Mouse (Mus musculus) kidney, embryonic 14.5 days (tissue): ENCODE results near the gene Zfp597. TPM values are rescaled to one million over a fixed set of nuclear protein-coding genes. Genes with fewer than 3 reads are reported as not detected.
"Not testable (repeated sequence)": the region's sequence is repeated elsewhere in the genome, so short reads cannot be mapped to it uniquely, and the experiment has no call there.

Source experiments
- ATAC-seq: fragments of 200-750 bp; cut with Nextera tagmentation; 2 replicates; pipeline ENCODE4 v1.8.0; 2017; ENCODE audit warnings: moderate number of reproducible peaks, mild to moderate bottlenecking, moderate TSS enrichment, moderate library complexity; ENCODE audit not compliant: low FRiP score, low TSS enrichment
- H3K27ac ChIP-seq: fragments of 300-500 bp; sonication (generic); 2 replicates; pipeline ENCODE4 v1.5.1; 2014; ENCODE audit warnings: low read depth, mild to moderate bottlenecking, low read length, moderate library complexity, mixed read lengths
- H3K27me3 ChIP-seq: fragments of 300-500 bp; sonication (generic); 2 replicates; pipeline ENCODE4 v1.6.1; 2014; ENCODE audit warnings: mild to moderate bottlenecking, low read length; ENCODE audit not compliant: control insufficient read depth, insufficient read depth
- H3K36me3 ChIP-seq: fragments of 300-500 bp; sonication (generic); 2 replicates; pipeline ENCODE4 v1.6.1; 2014; ENCODE audit warnings: low read length, mixed read lengths; ENCODE audit not compliant: control insufficient read depth, insufficient read depth
- H3K4me1 ChIP-seq: fragments of 300-500 bp; sonication (generic); 2 replicates; pipeline ENCODE4 v1.6.1; 2014; ENCODE audit warnings: low read length, mixed read lengths; ENCODE audit not compliant: control insufficient read depth, insufficient read depth
- H3K4me2 ChIP-seq: fragments of 300-500 bp; sonication (generic); replicated peaks from 2 replicates; pipeline ENCODE4 v1.6.1; 2014; ENCODE audit warnings: low read depth, mild to moderate bottlenecking, low read length
- H3K4me3 ChIP-seq: fragments of 300-500 bp; sonication (generic); 2 replicates; pipeline ENCODE4 v1.5.1; 2014; ENCODE audit warnings: mild to moderate bottlenecking, low read length
- H3K9ac ChIP-seq: fragments of 300-500 bp; sonication (generic); 2 replicates; pipeline ENCODE4 v1.6.1; 2014; ENCODE audit warnings: low read depth, mild to moderate bottlenecking, low read length, moderate library complexity
- H3K9me3 ChIP-seq: fragments of 300-500 bp; sonication (generic); 2 replicates; pipeline ENCODE4 v1.6.1; 2016; ENCODE audit warnings: low read length; ENCODE audit not compliant: control insufficient read depth
- WGBS: fragments of 180-500 bp; shearing (Covaris S2); extraction: QIAGEN DNeasy Blood & Tissue Kit; methylation state at CpG from one replicate; pipeline ENCODE4 v1.1.7; 2014; 5-methylcytosine and 5-hydroxymethylcytosine counted together
- polyA plus RNA-seq: library from polyadenylated mRNA; unstranded; fragments of >200 nt; fragmentation: Nextera tagmentation; extraction: Ambion mirVana; gene quantifications from 2 replicates; pipeline ENCODE4 v1.2.1, GENCODE M21; 2014

Gene Zfp597
- polyA plus RNA-seq, 1 experiment from 2014 or later: 7.1 TPM

GRCm38 (mm10) chr16:3876346-3876745 is 8.0 kb downstream of the Zfp597 start:
- 95% methylated on average over 4 of the region's 4 CpGs for WGBS
- ATAC-seq: no peak

DNA sequence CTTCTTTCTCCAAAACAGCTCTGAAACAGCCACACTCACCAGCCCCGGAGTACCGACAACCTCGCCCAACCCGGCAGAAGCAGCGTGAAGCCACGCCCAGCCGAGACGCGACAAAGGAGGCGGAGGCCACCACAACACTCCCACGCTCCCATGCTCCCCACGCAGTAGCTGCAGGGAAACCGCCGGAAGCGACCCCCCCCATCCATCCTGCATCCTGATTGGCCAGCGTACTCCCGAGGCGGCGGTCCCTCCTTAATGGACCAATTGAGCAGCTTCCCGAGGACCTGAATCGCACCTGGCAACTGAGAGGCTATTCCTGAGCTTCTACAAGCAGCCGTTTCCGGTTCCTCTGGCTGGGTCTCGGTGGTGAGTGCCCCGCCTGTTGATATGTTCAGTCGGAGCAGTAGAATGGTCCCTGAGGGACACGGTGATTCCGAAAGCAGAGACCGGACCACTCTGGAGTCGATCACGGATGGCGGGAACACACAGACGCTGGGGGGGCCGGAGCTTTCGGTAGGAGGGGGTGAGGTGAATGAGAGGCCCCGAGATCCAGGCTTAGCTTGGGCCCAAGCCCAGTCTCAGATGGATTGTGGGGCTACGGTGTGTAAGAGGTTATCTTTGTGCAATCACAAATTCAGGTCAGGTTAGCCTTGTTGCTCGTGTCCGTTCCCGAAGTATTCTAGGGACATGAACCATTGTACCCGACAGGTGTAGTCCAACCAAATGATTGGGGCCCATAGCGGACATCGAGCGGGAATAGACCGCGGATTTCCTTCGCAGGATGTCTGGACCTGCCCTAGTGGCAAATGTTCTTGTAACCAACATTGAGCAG is 11.9 kb downstream of the Zfp597 start, which contains the start of gene Naa60:
Gene Naa60 (plus strand): TSS at position 160 of the 832 bp plus-strand sequence.
- no peaks in the 10 kb centered on the region for H3K27me3 ChIP-seq
- peak; percentile 99 for ATAC-seq
- peak within 1 kb of the TSS; percentile 57 for H3K4me3 ChIP-seq
- H3K4me1 ChIP-seq: 0 out of 2 replicates have a peak, but pooled peaks cover 8% of the 10 kb centered on the region
- H3K36me3 ChIP-seq: peaks cover 14% of the 10 kb centered on the region; the same call in 1 of the 2 replicates
- H3K9me3 ChIP-seq: no peaks in the 10 kb centered on the region
- WGBS: 4% methylated on average over 47 of the region's 47 CpGs
- peak within 1 kb of the TSS; percentile 63 for H3K9ac ChIP-seq
- peak within 1 kb of the TSS; percentile 31; the same call in 1 of the 2 replicates for H3K27ac ChIP-seq
- peak within 1 kb of the TSS; percentile 62 for H3K4me2 ChIP-seq

More at GRCm38 (mm10) chr16:3876346-3876745, 8.0 kb downstream of the Zfp597 start:
- H3K9me3 ChIP-seq: no peaks in the 10 kb centered on the region
- no peaks in the 10 kb centered on the region for H3K27me3 ChIP-seq
- peaks cover 2% of the 10 kb centered on the region; the same call in 1 of the 2 replicates for H3K36me3 ChIP-seq
- no peak overlapping the region for H3K27ac ChIP-seq
- H3K4me3 ChIP-seq: no peak overlapping the region
- H3K9ac ChIP-seq: no peak overlapping the region
- H3K4me1 ChIP-seq: 0 out of 2 replicates have a peak, but pooled peaks cover 3% of the 10 kb centered on the region
- H3K4me2 ChIP-seq: no peak overlapping the region

GRCm38 (mm10) chr16:3871815-3872214 is 12.5 kb downstream of the Zfp597 start:
- Histone ChIP-seq H3K36me3 (peaks cover 15% of the 10 kb centered on the region; the same call in 1 of the 2 replicates), H3K27me3 (no peaks in the 10 kb centered on the region), H3K4me3 (peak overlapping the region; percentile 57), H3K27ac (no peak overlapping the region), H3K4me1 (0 out of 2 replicates have a peak, but pooled peaks cover 8% of the 10 kb centered on the region), H3K9ac (peak overlapping the region; percentile 63), H3K9me3 (no peaks in the 10 kb centered on the region), H3K4me2 (peak overlapping the region; percentile 62)
- ATAC-seq: peak; percentile 11
- 2% methylated on average over 16 of the region's 16 CpGs for WGBS

GRCm38 (mm10) chr16:3859254-3859653 is 25.1 kb downstream of the Zfp597 start:
- 92% methylated on average over 4 of the region's 4 CpGs for WGBS
- H3K4me3 ChIP-seq: no peak overlapping the region

DNA sequence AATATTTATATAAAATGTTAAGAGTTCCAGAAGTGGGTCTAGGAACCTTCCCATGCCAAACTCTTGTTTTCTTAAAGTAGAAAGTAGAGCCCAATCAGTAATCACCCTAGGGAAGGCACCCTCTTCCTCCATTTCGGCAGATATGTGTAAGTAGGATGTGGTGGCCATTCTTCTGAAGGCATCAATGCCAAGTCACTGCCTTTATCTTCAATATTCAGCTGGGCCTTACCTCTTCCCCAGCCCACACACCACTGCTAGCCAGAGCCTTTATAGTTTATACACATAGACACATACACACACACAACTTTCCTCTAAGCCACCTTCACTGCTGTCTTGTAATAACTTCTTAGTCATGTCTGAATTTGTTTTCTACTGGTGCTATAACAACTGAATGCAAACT is 28.6 kb downstream of the Zfp597 start:
- H3K4me2 ChIP-seq: no peak overlapping the region
- ATAC-seq: no peak
- no peaks in the 10 kb centered on the region for H3K27me3 ChIP-seq
- no peak overlapping the region for H3K9ac ChIP-seq
- no peak overlapping the region for H3K27ac ChIP-seq
- 81% methylated on average over 1 of the region's 1 CpGs for WGBS
- H3K4me3 ChIP-seq: no peak overlapping the region
- H3K9me3 ChIP-seq: no peaks in the 10 kb centered on the region
- no peaks in the 10 kb centered on the region for H3K4me1 ChIP-seq
- 0 out of 2 replicates have a peak, but pooled peaks cover under 1% of the 10 kb centered on the region for H3K36me3 ChIP-seq

More at GRCm38 (mm10) chr16:3859254-3859653, 25.1 kb downstream of the Zfp597 start:
- H3K36me3 ChIP-seq: peaks cover 18% of the 10 kb centered on the region; the same call in 1 of the 2 replicates
- H3K4me2 ChIP-seq: no peak overlapping the region
- H3K9me3 ChIP-seq: no peaks in the 10 kb centered on the region
- no peaks in the 10 kb centered on the region for H3K27me3 ChIP-seq
- no peak overlapping the region for H3K9ac ChIP-seq
- ATAC-seq: no peak
- H3K27ac ChIP-seq: no peak overlapping the region
- no peaks in the 10 kb centered on the region for H3K4me1 ChIP-seq

DNA sequence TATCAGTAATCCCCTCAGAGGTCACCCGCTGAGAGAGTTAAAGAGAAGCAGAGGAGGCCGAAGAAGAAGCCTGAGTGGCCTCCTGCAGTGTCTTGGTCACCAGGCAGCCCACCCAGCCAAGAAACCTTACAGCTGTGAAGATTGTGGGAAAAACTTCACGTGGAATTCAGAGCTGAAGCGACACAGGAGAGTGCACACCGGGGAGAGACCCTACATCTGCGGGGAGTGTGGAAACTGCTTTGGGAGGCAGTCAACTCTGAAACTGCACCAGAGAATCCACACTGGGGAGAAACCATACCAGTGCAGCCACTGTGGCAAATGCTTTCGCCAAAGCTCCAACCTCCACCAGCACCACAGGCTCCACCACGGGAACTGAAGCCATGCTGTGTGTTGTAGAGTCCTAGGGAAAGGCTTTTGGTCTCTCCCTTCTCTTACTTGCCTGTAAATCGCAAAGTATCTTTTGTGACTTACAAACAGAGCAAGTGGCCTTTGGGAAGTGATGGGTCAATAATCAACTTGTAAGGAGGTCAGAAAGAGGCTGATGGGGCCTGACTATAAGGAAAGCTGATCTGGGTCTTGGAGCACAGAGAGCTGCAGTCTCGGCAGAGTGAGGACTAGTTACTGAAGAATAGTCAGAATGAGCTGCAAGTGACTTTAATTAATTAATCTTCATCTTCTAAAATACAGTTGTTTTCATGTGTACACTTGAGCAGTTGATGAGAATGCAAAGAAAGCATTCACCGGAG is 29.8 kb downstream of the Zfp597 start:
- peak overlapping the region; percentile 59; the same call in 1 of the 2 replicates for H3K27ac ChIP-seq
- peak; percentile 81; the same call in 1 of the 2 replicates for ATAC-seq

DNA sequence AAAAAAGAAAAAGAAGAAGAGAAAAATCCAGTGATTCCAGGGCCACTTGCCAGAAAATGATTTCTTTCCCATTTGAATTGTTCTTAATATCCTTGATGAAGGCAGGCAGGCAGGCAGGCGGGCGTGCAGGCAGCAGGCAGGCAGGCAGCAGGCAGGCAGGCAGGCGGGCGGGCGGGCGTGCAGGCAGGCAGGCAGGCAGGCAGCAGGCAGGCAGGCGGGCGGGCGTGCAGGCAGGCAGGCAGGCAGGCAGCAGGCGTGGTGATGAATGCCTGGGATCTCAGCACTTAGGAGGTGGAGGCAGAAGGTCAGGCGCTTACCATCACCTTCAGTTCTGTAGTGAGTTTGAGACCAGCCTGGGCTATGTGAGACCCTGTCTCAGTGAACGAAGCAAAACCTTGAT is 31.8 kb downstream of the Zfp597 start:
- WGBS: 34% methylated on average over 12 of the region's 12 CpGs
- Histone ChIP-seq H3K27ac (no peak overlapping the region), H3K36me3 (no peaks in the 10 kb centered on the region), H3K4me3 (no peak overlapping the region), H3K4me1 (no peaks in the 10 kb centered on the region), H3K4me2 (no peak overlapping the region), H3K27me3 (no peaks in the 10 kb centered on the region), H3K9me3 (no peaks in the 10 kb centered on the region), H3K9ac (no peak overlapping the region)
- ATAC-seq: 0 out of 2 replicates have a peak, but pooled peaks have one; percentile 20

More for the DNA sequence above, 29.8 kb downstream of the Zfp597 start:
- no peaks in the 10 kb centered on the region for H3K4me1 ChIP-seq
- no peaks in the 10 kb centered on the region for H3K9me3 ChIP-seq
- WGBS: 40% methylated on average over 11 of the region's 11 CpGs
- H3K9ac ChIP-seq: no peak overlapping the region
- H3K4me2 ChIP-seq: no peak overlapping the region
- H3K36me3 ChIP-seq: no peaks in the 10 kb centered on the region
- H3K27me3 ChIP-seq: no peaks in the 10 kb centered on the region
- H3K4me3 ChIP-seq: no peak overlapping the region

- H3K27ac ChIP-seq, H3K36me3 ChIP-seq, H3K4me2 ChIP-seq, H3K9ac ChIP-seq, H3K4me3 ChIP-seq, H3K9me3 ChIP-seq, ATAC-seq, H3K27me3 ChIP-seq, H3K4me1 ChIP-seq: not testable (repeated sequence)
- WGBS: 87% methylated on average over 11 of the region's 13 CpGs
These were observed 33.1 kb downstream of the Zfp597 start for GRCm38 (mm10) chr16:3851301-3851700.
